Mouse (Mus musculus): ENCODE results near the gene Rtl1. TPM values are rescaled to one million over a fixed set of nuclear protein-coding genes. Genes with fewer than 3 reads are reported as not detected.

Gene Rtl1
- total RNA-seq, 2 experiments from 2014 or later: 0.14 to 0.42 TPM

DNA sequence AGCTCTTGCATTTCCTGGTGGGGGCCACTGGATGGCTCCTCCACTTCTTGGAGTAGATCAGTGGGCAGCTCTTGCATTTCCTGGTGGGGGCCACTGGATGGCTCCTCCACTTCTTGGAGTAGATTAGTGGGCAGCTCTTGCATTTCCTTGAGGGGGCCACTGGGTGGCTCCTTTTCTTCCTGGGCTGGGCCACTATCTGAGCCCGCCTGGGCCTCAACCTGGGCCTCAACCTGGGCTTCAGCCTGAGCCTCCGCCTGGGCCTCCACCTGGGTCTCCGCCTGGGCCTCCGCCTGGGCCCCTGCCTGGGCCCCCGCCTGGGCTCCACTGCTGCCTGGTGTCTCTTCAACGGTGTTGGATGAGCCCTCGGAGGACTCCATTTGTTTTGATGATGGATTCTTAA lies 5.2 kb downstream of the Rtl1 start:
- intact Hi-C loops (cut with DNase I): loop anchor here (10.0 kb wide), 1 partner anchor 690 kb away; no protein-coding TSS in a partner anchor
- no peak for DNase-seq

DNA sequence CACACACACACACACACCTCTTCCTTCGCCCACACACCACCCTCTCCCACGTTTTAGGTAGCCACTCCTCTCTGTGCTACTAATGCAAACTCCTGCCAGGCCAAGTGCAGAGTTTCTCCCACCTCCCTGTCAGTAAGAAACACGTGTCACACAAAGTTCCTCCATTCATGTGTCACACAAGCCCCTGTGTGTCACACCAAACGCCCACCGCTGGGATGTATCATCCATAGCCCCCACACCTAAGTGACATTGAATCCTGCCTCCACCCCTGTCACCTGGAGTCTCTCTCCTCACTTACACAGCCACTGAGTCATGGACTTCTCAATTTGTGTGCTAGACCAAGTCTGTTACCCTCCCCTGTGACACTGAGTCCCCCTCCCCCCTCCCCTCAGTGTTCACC lies 17.9 kb downstream of the Rtl1 start:
- intact Hi-C loops (cut with DNase I): no loop called here

GRCm38 (mm10) chr12:109572259-109572658 lies 27.9 kb downstream of the Rtl1 start:
- intact Hi-C loops (cut with DNase I): no loop called here
- no peak for DNase-seq

More for the DNA sequence above, 17.9 kb downstream of the Rtl1 start:
- DNase-seq: no peak

DNA sequence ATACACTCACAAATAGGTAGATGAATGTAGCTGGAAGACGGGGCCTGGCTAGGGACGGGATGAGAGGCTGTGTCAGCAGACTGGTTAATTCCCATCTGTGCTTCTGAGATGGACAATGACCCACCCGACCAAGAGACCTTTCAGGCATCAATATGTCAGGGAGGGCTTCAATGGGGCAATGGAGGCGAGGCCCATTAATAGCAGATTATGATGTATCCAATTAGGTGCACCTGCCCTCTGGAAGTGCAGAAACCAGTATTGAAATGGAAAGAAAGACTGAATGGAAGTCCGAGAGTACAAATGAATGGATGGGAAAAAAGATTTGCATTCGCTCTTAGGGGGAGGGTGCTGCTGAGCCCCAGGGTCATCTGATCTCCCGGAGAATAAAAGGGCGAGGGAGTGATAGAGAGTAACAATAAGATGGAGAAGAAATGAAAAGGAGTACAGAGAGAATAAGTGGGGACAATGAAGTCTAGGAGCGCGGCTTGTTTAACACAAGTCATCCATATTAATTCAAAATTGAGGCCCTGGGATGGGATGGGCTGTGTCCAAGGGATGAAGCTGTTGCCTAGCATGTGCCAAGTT lies 39.9 kb downstream of the Rtl1 start:
- DNase-seq: no peak
- intact Hi-C loops (cut with DNase I): no loop called here

- intact Hi-C loops (cut with DNase I): no loop called here
- DNase-seq: no peak
These were observed 41.1 kb downstream of the Rtl1 start for GRCm38 (mm10) chr12:109558891-109559487.

DNA sequence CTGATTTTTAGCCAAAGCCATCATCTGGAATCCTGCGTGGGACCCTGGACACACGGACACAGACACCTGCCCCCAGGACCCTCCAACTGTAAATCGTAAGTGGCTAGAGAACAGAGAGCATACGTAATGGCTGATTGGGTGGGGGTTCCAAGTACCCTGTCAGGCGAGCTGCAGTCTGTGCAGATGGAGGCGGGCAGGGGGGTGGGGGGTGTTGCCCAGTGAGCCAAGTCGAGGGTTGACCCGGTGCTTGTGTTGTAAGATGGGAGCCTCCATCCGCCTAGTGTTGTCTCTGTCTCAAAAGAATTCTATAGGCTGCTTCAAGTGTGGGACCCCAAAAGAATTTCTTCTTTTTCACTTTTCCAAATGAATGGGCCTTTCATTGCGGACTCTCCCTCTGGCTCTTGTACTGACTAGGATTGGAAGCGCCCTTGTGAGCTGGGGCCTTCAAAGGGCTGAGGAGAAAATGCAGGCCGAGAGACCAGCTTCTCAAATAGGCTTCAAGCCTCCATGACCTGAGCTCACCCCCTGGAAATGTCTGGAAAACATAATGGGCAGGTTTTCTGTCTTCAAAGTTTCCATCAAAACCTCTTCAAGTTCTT lies 41.8 kb downstream of the Rtl1 start:
- intact Hi-C loops (cut with DNase I): no loop called here
- DNase-seq: no peak

DNA sequence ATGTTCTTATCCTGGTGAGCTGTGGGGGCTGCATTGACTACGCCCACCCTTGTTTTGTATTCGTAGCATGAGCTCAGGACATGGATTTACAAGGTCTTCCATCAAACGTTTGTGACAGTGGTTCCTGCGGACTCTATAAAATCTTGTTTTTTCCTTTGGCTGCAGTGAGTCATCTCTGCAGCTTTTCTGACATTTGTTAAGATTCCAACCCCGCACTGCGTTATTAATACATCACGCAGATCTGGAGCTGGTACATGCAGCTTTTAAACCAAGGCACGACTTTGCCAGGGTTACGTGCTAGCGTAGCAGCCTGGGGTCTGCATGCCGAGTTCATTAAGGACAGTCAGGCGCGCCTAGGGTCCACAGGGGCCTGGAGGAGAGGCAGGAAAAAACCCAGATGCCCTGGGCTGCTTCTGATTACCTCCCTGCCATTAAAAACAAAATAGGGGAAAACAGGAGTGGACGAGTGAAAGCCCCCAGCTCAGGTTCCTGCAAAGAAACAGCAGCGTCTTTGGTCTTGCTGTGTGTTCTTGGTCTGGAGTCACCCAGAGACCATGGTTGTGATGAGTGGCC lies 44.2 kb downstream of the Rtl1 start:
- DNase-seq: no peak
- intact Hi-C loops (cut with DNase I): no loop called here

- intact Hi-C loops (cut with DNase I): no loop called here
- DNase-seq: no peak
These were observed 46.6 kb downstream of the Rtl1 start for GRCm38 (mm10) chr12:109553568-109553967.

DNA sequence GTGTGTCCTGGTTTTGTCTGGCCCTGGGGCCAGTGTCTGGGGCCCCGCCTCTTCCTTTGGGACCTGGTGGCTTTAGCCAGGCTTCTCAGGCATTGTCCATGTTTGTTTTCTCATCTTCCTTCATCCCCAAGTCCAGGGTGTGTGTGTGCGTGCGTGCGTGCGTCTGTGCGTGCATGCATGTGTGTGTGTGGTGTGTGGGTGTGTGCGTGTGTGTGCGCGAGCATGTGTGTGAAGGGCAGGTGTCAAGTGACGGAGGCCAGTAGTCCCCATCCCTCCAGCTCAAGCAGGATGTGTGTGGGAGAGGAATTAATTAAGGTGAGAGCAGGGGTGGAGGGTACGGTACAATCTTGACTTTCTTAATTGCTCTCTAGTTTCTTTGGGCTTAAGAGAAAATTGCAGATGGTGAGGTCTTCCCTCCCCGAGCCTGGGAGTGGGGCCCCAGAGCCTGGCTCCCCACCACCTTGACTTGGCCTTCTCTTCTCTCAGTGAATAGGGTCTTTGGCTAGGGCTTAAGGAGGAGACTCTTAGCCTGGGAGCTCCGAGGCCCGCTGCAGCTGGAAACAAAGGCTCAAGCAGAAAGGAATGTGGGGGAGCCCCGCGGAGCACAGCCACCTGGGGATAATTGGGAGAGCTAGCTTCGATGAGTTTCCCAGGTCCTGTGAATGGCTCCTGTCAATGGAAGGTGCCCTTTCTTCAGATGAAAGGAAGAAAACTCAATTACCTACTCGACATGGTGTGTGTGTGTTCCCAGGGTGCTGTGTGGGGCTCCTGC lies 47.2 kb downstream of the Rtl1 start:
- intact Hi-C loops (cut with DNase I): no loop called here
- DNase-seq: no peak

- intact Hi-C loops (cut with DNase I): no loop called here
- DNase-seq: no peak
These were observed 48.4 kb downstream of the Rtl1 start for GRCm38 (mm10) chr12:109551771-109552170.

- intact Hi-C loops (cut with DNase I): no loop called here
- no peak for DNase-seq
These were observed 53.0 kb downstream of the Rtl1 start for GRCm38 (mm10) chr12:109547085-109547484.

- intact Hi-C loops (cut with DNase I): no loop called here
- no peak for DNase-seq
These were observed 54.0 kb downstream of the Rtl1 start for GRCm38 (mm10) chr12:109545875-109546732.

DNA sequence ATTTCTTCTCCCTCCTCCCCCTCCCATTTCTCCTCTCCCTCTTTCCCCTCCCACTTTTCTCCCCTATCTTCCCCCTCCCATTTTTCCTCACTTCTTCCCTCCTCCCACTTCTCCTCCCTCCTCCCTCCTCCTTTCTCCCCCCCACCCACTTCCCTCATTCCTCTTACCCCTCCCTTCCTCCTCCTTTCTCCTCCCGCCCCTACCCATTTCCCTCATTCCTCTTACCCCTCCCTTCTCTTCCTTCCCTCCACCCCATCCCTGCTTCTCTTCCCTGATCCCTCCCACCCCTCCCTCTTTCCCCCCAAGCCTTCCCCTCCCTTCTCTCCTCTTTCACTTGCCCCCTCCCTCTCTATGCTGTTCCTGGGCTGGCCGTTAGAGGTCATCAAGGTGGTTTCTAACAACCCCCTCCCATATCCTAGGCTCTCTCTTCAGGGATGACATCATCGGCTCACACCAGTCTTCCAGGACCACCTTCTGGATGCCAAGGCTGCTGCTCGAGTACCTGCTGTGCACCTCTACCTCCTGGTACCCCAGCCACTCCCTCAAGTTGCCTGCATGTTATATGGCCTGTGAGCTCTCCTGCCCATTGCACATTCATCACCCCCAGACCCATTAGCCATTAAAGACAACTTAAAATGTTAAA lies 56.7 kb downstream of the Rtl1 start:
- intact Hi-C loops (cut with DNase I): loop anchor here (5.0 kb wide), 1 partner anchor 106 kb away; no protein-coding TSS in a partner anchor
- no peak for DNase-seq

GRCm38 (mm10) chr12:109542635-109543249 lies 57.4 kb downstream of the Rtl1 start:
- peak in 1 of 2 experiments; percentile 34 for DNase-seq
- intact Hi-C loops (cut with DNase I): loop anchor here (5.0 kb wide), 1 partner anchor 105 kb away; no protein-coding TSS in a partner anchor

- intact Hi-C loops (cut with DNase I): loop anchor here (5.0 kb wide), 1 partner anchor 105 kb away; no protein-coding TSS in a partner anchor
- DNase-seq: no peak
These were observed 58.1 kb downstream of the Rtl1 start for GRCm38 (mm10) chr12:109542011-109542410.

- intact Hi-C loops (cut with DNase I): loop anchor here (5.0 kb wide), 1 partner anchor 104 kb away; no protein-coding TSS in a partner anchor
- DNase-seq: no peak
These were observed 58.6 kb downstream of the Rtl1 start for GRCm38 (mm10) chr12:109541540-109541899.

GRCm38 (mm10) chr12:109540739-109541539 lies 59.2 kb downstream of the Rtl1 start:
- DNase-seq: peak; percentile 59 to 62
- intact Hi-C loops (cut with DNase I): loop anchor here (5.0 kb wide), 1 partner anchor 104 kb away; no protein-coding TSS in a partner anchor

GRCm38 (mm10) chr12:109539950-109540349 lies 60.2 kb downstream of the Rtl1 start:
- intact Hi-C loops (cut with DNase I): loop anchor here (5.0 kb wide), 1 partner anchor 103 kb away; no protein-coding TSS in a partner anchor
- no peak for DNase-seq

Measured in heart, postnatal 10 days (tissue).